Mouse (Mus musculus): ENCODE data around the gene Serpina3c. TPM values are rescaled to one million over a fixed set of nuclear protein-coding genes. Genes with fewer than 3 reads are reported as not detected.

Gene Serpina3c
- total RNA-seq (2023) = not detected

DNA sequence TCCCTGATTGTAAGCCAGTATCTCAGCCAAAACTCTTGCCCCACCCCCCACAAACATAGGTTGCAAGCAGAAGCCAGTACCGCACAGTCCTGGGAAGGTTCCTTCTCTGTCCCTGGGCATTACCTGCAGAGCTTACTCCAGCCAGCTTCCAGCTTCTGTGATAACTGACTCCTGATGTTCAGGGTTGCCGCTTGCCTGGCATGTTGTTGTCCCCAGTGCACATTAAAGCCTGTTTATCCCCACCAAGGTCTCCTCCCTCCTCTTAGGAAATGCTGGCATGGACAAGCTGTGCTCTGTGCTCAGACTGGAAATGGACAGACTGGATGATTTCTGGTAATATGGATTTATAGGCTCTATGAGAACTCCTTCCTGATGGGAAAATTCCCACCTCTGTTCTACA lies at the start of gene Serpina3c:
Gene Serpina3c, minus strand, starts transcription at position 215 of the 400 bp plus-strand sequence.

DNA sequence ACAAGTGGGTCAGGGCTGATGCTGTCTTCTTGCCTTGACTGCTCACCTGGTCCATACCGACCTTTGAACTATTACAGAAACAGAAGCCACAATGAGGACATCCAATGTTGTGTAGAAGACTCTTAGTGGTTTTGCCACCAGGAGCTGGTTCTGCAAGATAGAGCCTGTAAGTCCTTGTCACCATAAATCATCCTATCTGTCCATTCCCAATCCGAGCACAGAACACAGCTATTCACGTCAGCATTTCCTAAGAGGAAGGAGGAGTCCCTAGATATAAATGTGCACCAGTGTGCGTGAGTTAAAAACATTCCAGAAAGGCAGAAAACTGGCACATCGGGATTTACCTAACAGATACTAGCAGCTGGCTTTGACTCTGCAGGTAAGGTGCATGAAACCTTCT lies 26.0 kb downstream of the Serpina3c start, which contains the start of gene Serpina3b:
Gene Serpina3b, plus strand, starts transcription at position 301 of the 400 bp plus-strand sequence.

DNA sequence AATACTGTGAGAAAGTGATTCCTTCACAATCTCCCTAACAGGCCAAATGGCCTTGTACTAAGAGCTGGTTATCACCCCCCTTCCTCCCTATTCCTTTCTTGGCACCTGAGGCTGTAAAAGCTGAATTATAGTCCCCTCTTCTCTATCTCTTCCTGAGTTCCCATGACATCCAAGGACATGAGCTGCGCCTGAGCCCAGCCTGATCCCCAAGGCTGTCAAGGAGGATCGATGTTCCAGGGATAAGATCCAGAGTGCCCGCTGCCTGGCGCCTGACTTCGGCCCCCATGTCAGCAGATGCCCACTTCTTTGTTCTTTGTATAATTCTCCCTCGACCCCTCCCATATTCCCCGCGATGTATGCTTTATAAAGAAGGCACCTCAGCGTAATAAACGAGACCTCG lies 41.3 kb downstream of the Serpina3c start, which contains the start of gene Serpina3a:
Gene Serpina3a, plus strand, starts transcription at position 392 of the 400 bp plus-strand sequence.

DNA sequence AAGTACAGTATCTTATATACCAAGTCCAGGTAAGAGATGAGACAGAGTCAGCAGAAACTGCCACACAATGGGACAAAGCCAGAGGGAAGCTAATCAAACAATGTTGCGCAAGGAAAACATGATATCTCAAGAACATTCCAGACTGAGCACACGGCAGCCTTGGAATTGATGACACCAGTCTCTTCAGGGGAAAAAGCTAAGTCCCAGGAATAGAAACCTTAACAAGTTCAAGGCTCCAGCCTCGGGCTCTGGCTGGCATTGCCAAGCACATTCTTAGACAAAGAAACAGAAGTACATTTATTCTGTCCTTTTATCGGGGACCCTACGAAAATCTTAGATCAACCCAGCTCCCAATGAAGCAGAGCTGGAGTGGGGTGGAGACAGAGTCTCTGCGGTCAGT lies 52.9 kb downstream of the Serpina3c start, which contains the start of gene Serpina5:
Gene Serpina5, plus strand, starts transcription at position 346 of the 400 bp plus-strand sequence.

Other genes with a start within 250 kb of the Serpina3c start
- not detected for gene Serpina1c, start 249.0 kb downstream of the Serpina3c start, total RNA-seq (2023)
- gene Serpina1e, start 194.9 kb downstream of the Serpina3c start, total RNA-seq (2023) = not detected
- not detected for gene Serpina11, start 163.9 kb downstream of the Serpina3c start, total RNA-seq (2023)
- gene Serpina9, start 140.1 kb downstream of the Serpina3c start, total RNA-seq (2023) = not detected
- not detected for gene Serpina12, start 109.4 kb downstream of the Serpina3c start, total RNA-seq (2023)
- not detected for gene Serpina5, start 52.8 kb downstream of the Serpina3c start, total RNA-seq (2023)
- not detected for gene Serpina3a, start 41.1 kb downstream of the Serpina3c start, total RNA-seq (2023)
- not detected for gene Serpina3b, start 25.9 kb downstream of the Serpina3c start, total RNA-seq (2023)
- gene Serpina3f, start 60.7 kb upstream of the Serpina3c start, total RNA-seq (2023) = 1 to 10 TPM; 4.5 to 5.9 TPM
- 100 to 1,000 TPM in 1 of 2 experiments, 10 to 100 TPM in 1; 73.0 to 106 TPM for gene Serpina3g, start 82.4 kb upstream of the Serpina3c start, total RNA-seq (2023)
- 1 to 10 TPM in 1 of 2 experiments, not detected in 1; 2.7 TPM for gene Serpina3i, start 109.3 kb upstream of the Serpina3c start, total RNA-seq (2023)
- not detected for gene Serpina3j, start 160.7 kb upstream of the Serpina3c start, total RNA-seq (2023)
- gene Serpina3k, start 184.6 kb upstream of the Serpina3c start, total RNA-seq (2023) = not detected
- gene Serpina3m, start 184.6 kb upstream of the Serpina3c start, total RNA-seq (2023) = not detected